ENCODE assay signal across 24 mouse cellular contexts in the genomic region with DNA sequence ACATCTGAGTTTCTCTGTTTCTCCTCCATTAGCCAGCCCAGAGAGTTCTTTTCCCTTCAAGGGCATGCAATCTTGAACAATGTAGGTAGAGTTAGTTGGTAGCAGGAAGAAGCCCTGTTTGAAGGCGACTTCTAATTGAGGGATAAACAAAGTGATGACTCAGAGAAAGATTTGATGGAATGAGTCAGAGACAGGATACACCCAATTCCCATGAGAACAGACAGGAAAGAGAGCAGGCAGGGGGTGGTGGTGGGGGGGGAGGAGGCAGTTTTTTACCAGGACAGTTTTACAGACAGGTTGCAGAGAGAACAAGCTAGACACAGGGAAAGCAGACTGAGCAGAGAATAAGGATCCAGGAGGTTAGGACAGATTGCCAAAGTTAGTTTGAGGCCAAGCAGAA. TPM values are rescaled to one million over a fixed set of nuclear protein-coding genes. Genes with fewer than 3 reads are reported as not detected.
DNase-seq lines count a peak whose midpoint lies in the region; ATAC-seq and TF ChIP-seq lines count a peak whose summit lies in the region.
"Had no signal": no experiment of that assay in that cellular context is flagged by ENCODE, and none has a peak within 500 bp of the region (broad histone marks: within the 10 kb centered on the region; RNA-seq: fewer than 3 reads in every experiment).

No protein-coding gene starts in this region.

- WGBS in kidney, embryonic 15.5 days = 40% methylated on average over 1 of the region's 1 CpGs
- WGBS in heart, adult 2 months = 19% methylated on average over 1 of the region's 1 CpGs

- no peaks in the 10 kb centered on the region for H3K4me1 ChIP-seq in kidney, embryonic 15.5 days
- no peaks in the 10 kb centered on the region for H3K4me1 ChIP-seq in heart, adult 2 months (ENCODE audit: control insufficient read depth, insufficient read depth, low read length)
- H3K4me1 ChIP-seq: embryonic facial prominence, embryonic 15.5 days; heart, embryonic 13.5 days had no signal

- H3K4me3 ChIP-seq in kidney, embryonic 15.5 days (replicated peaks) = no peak overlapping the region
- no peak overlapping the region for H3K4me3 ChIP-seq in heart, adult 2 months
- H3K4me3 ChIP-seq: embryonic facial prominence, embryonic 15.5 days; forebrain, embryonic 15.5 days; heart, embryonic 13.5 days; hindbrain, embryonic 15.5 days had no signal

- no peaks in the 10 kb centered on the region for H3K9me3 ChIP-seq in kidney, embryonic 15.5 days (replicated peaks)
- H3K9me3 ChIP-seq: embryonic facial prominence, embryonic 15.5 days; forebrain, embryonic 15.5 days; heart, embryonic 13.5 days; hindbrain, embryonic 15.5 days had no signal

- H3K4me2 ChIP-seq in kidney, embryonic 15.5 days = no peak overlapping the region
- H3K4me2 ChIP-seq: embryonic facial prominence, embryonic 15.5 days; forebrain, embryonic 15.5 days; heart, embryonic 13.5 days; hindbrain, embryonic 15.5 days had no signal

- ATAC-seq in frontal cortex, adult (ENCODE audit: low TSS enrichment) = peak; percentile 31; the same call in 1 of the 2 replicates
- ATAC-seq in kidney, embryonic 15.5 days (replicated peaks; ENCODE audit: low FRiP score) = no peak
- ATAC-seq: activated CD4-positive, CD25-positive, alpha-beta regulatory T cell, adult 4 months; CD4-positive, CD25-positive, alpha-beta regulatory T cell, adult 4 months; forebrain, embryonic 15.5 days; intestine, embryonic 16.5 days had no signal

- no peak for DNase-seq in frontal cortex, adult 2 months (ENCODE audit: extremely low spot score in 1 of 2, low spot score in 1 of 2)
- peak; percentile 16 for DNase-seq in 416B (ENCODE audit: low read depth)
- peak; percentile 77 for DNase-seq in Muller cell, postnatal 12 days (ENCODE audit: inconsistent ontology term)
- peak; percentile 72 for DNase-seq in brain, adult 2 months (ENCODE audit: low read depth, low spot score)
- DNase-seq in kidney, adult 18-20 months = no peak
- no peak for DNase-seq in heart, adult 2 months
- DNase-seq: adrenal gland, postnatal 25 days; cerebellum, adult 8-10 months; cerebellum, postnatal 14 days; embryo, embryonic 11 days; gastrocnemius, postnatal 14 days; heart, postnatal 36 days had no signal

- TF ChIP-seq EP300 in heart, adult 2 months (IDR thresholded peaks at IDR 0.05; ENCODE audit: insufficient read depth, low read depth, low read length) = no peak

- H3K36me3 ChIP-seq in kidney, embryonic 15.5 days = no peaks in the 10 kb centered on the region
- H3K36me3 ChIP-seq in heart, adult 2 months (ENCODE audit: control insufficient read depth, insufficient read depth, low read length) = no peaks in the 10 kb centered on the region
- H3K36me3 ChIP-seq: embryonic facial prominence, embryonic 15.5 days; forebrain, embryonic 15.5 days; heart, embryonic 13.5 days; hindbrain, embryonic 15.5 days had no signal

- no peak for TF ChIP-seq CTCF in heart, adult 2 months (IDR thresholded peaks at IDR 0.05)

- no peak overlapping the region for H3K27ac ChIP-seq in kidney, embryonic 15.5 days
- H3K27ac ChIP-seq in heart, adult 2 months = no peak overlapping the region
- H3K27ac ChIP-seq: embryonic facial prominence, embryonic 15.5 days; forebrain, embryonic 15.5 days; heart, embryonic 13.5 days; hindbrain, embryonic 15.5 days had no signal

- H3K9ac ChIP-seq in kidney, embryonic 15.5 days = no peak overlapping the region
- no peak overlapping the region for H3K9ac ChIP-seq in heart, adult 2 months (ENCODE audit: low read depth, low read length)
- H3K9ac ChIP-seq: embryonic facial prominence, embryonic 15.5 days; forebrain, embryonic 15.5 days; heart, embryonic 13.5 days; hindbrain, embryonic 15.5 days had no signal

- intact Hi-C loops in heart, adult 2 months (cut with DNase I) = no loop called here

- H3K79me2 ChIP-seq in heart, adult 2 months (replicated peaks; ENCODE audit: control insufficient read depth, insufficient read depth, low read length) = no peaks in the 10 kb centered on the region

- no peaks in the 10 kb centered on the region for H3K27me3 ChIP-seq in kidney, embryonic 15.5 days
- no peaks in the 10 kb centered on the region for H3K27me3 ChIP-seq in heart, adult 2 months (ENCODE audit: control insufficient read depth, insufficient read depth, low read length)
- H3K27me3 ChIP-seq: embryonic facial prominence, embryonic 15.5 days; forebrain, embryonic 15.5 days; heart, embryonic 13.5 days; hindbrain, embryonic 15.5 days had no signal

- TF ChIP-seq POLR2A in heart, adult 2 months (IDR thresholded peaks at IDR 0.05; ENCODE audit: insufficient read depth, low read depth, low read length) = no peak

RNA-seq across cellular contexts. Expression of a gene that starts 29.0 kb away (rescaled TPM):
- 0.76 and 0.88 TPM in 2 replicates for polyA plus RNA-seq in frontal cortex, adult 2 months (2012; rRNA removed)
- 0.40 and 0.76 TPM in 2 replicates for polyA plus RNA-seq in kidney, embryonic 15.5 days (2015; fragmentation: Nextera tagmentation; extraction: Ambion mirVana)
- total RNA-seq in heart, adult 2 months (2021) = under 1 TPM in 1 of 2 experiments, not detected in 1; 0.14 TPM
- polyA plus RNA-seq in heart, adult 2 months (2012; rRNA removed) = 0.41 and 0.84 TPM in 2 replicates
- total RNA-seq: adrenal gland, adult 18-20 months; adrenal gland, postnatal 25 days; gastrocnemius, adult 18-20 months; gastrocnemius, postnatal 14 days; MEL had no signal
- polyA plus RNA-seq: heart, embryonic 13.5 days had no signal

RNA-seq across cellular contexts. Expression of a gene that starts 40.4 kb away (rescaled TPM):
- 1.4 and 1.7 TPM in 2 replicates for polyA plus RNA-seq in frontal cortex, adult 2 months (2012; rRNA removed)
- 4.0 and 4.9 TPM in 2 replicates for polyA plus RNA-seq in kidney, embryonic 15.5 days (2015; fragmentation: Nextera tagmentation; extraction: Ambion mirVana)
- total RNA-seq in heart, adult 2 months (2021) = 1 to 10 TPM; 2.6 to 2.8 TPM
- 13.6 and 15.8 TPM in 2 replicates for polyA plus RNA-seq in heart, adult 2 months (2012; rRNA removed)

Comparison
In these comparisons a context has a peak if more than half of its experiments do, and no peak if none do; other contexts are left out.
1. DNase-seq: peak in 416B (single experiment), Muller cell, postnatal 12 days (single experiment) and brain, adult 2 months (single experiment); none in frontal cortex, adult 2 months (0 of 2), kidney, adult 18-20 months (single experiment) and heart, adult 2 months (0 of 2).